Mouse (Mus musculus) spleen, adult 12 weeks (tissue): ENCODE data around the gene Rho.

Experiments used
- DNase-seq: peaks from one replicate; pipeline ENCODE4 v3.0.0; 2022; ENCODE audit warnings: low spot score

Rho gene

GRCm38 (mm10) chr6:115975606-115976005 is 44.1 kb downstream of the Rho start:
- DNase-seq = no peak

- DNase-seq = no peak
These were observed 46.3 kb downstream of the Rho start for GRCm38 (mm10) chr6:115977810-115978209.

- DNase-seq = no peak
These were observed 47.0 kb downstream of the Rho start for GRCm38 (mm10) chr6:115978596-115978995.

- DNase-seq = no peak
These were observed 51.3 kb downstream of the Rho start for GRCm38 (mm10) chr6:115982889-115983288.

- DNase-seq = no peak
These were observed 51.9 kb downstream of the Rho start for GRCm38 (mm10) chr6:115983306-115984038.

GRCm38 (mm10) chr6:115984580-115984979 is 53.0 kb downstream of the Rho start:
- DNase-seq = no peak

- no peak for DNase-seq
These were observed 54.1 kb downstream of the Rho start for GRCm38 (mm10) chr6:115985622-115986021.

- no peak for DNase-seq
These were observed 55.0 kb downstream of the Rho start for GRCm38 (mm10) chr6:115986472-115987095.

GRCm38 (mm10) chr6:115987096-115987747 is 55.7 kb downstream of the Rho start:
- no peak for DNase-seq

GRCm38 (mm10) chr6:115989032-115989431 is 57.5 kb downstream of the Rho start:
- no peak for DNase-seq

- no peak for DNase-seq
These were observed 58.1 kb downstream of the Rho start for GRCm38 (mm10) chr6:115989607-115990006.
